Mouse (Mus musculus) liver, adult 2 months (tissue): ENCODE data around the gene Elovl4.

Experiments
- CTCF ChIP-seq: fragments of 200-500 bp; IDR thresholded peaks from 2 replicates; pipeline ENCODE4 v1.5.1; 2011; ENCODE audit warnings: low read depth, low read length, control low read depth
- POLR2A ChIP-seq: fragments of 200-500 bp; IDR thresholded peaks from 2 replicates; pipeline ENCODE4 v1.6.1; 2011; ENCODE audit warnings: low read length, control low read depth; ENCODE audit not compliant: insufficient read depth; ENCODE audit errors: extremely low read depth

DNA sequence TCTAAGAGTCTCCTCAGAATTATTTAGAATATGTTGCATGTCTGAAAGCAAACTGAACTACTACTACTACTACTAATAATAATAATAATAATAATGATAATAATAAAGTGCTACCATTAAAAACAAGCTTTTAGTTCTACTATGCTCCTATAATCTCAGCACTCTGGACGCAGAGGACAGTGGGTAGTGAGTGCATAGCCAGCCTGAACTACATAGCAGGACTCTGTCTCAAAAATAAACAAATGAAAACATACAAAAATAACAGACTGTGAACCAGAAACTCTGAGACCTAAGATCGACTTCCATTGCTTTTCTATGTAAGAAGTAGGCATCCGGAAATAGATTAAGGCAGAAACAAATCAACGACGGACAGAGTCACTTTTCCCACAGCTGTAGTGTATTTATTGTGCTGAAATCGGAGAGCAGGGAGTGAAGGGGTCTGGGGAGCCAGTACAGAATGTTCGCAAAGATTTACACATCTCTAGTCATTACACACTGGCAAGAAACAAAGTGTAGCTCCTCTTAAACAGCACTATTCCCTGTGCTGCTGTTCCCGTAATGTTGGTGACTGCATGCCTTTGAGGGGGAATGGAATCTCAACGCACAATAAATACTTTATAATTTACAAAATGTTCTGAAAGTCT is 27.6 kb downstream of the Elovl4 start:
- TF ChIP-seq POLR2A = no peak
- TF ChIP-seq CTCF = no peak
